Mouse (Mus musculus) thymus, adult 18-20 months (tissue): ENCODE data around the gene Amotl1.
"Not testable (repeated sequence)": the region's sequence is repeated elsewhere in the genome, so short reads cannot be mapped to it uniquely, and the experiment has no call there.

Source experiments
- DNase-seq, 2 experiments: peaks; one replicate each; pipeline ENCODE4 v3.0.0; 2022; ENCODE audit warnings: mixed read lengths in 2 of 2

The Amotl1 gene

DNA sequence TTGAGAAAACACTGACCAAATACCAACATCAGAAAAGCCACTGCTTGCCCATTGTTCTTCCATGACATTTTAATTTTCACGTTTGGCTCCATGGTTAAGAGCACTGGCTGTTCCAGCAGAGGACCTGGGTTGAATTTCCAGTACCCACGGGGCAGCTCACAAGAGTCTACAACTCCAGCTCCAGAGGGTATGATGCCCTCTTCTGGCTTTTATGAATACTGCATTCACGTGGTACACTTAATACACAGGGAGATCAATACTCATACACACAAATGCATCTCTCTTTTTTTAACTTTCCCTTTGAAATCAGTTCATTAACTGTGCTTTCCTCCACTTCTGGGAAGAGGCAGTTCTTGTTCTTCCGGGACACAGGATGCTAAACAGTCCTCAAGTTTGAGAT, 41.4 kb downstream of the Amotl1 start:
- no peak for DNase-seq

DNA sequence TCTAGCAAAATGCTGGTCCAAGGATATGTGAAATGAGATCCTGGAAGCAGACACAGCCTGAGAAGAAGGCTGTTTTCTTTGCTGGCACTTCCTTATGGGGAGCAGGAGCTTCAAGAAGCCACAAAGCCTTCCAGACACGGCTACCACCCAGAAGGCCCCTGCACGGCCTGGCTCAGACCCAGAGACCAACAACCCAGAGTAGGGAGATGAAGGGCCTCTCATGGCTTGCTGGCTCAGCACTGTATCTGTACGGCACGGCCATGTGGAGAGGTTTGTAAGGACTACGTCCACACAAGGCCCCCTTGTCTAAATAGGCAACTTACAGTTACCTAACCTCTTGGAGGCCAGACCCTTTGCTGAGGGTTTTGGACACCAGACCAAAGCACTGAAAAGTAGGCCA, 45.1 kb downstream of the Amotl1 start:
- no peak for DNase-seq

- DNase-seq = no peak
These were observed 46.7 kb downstream of the Amotl1 start for GRCm38 (mm10) chr9:14598157-14598556.

- DNase-seq = no peak
These were observed 47.4 kb downstream of the Amotl1 start for GRCm38 (mm10) chr9:14597429-14597828.

- no peak for DNase-seq
These were observed 48.0 kb downstream of the Amotl1 start for GRCm38 (mm10) chr9:14596858-14597257.

GRCm38 (mm10) chr9:14596427-14596826, 48.4 kb downstream of the Amotl1 start:
- DNase-seq = no peak

DNA sequence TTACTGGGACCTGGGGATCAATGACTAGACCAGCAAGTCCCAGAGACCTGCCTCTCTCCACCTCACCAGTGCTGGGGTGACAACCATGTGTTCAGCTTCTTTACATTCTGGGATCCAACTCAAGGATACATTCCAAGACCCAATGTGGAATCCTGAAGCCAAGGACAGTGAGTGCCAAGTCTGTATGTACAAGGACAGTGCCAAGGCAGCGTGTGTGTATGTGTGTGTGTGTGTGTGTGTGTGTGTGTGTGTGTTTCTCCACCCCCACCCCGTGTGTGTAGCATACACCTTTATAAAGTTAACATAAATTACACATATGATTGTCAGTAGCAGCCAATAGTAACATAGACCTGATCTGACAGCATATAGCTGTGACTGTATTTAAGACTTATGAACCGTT, 49.0 kb downstream of the Amotl1 start:
- no peak for DNase-seq

DNA sequence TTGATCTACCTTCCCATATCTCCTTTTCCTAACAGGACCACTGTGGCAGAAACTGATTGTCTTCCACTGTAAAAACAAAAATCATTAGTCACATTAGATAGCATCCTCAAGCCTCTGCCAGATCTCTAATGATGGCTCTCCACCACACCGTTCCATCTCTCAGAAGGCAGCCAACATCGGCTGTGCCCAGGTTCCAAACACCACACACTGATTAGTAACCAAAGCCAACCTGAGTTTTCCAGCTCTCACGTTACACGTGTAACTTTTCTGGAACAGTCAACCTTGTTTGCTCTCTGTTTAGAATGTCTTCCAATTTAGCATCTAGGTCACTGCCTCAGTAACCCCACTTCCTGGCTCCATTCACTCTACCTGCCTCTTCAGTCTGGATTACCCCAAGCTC, 51.0 kb downstream of the Amotl1 start:
- DNase-seq = no peak

DNA sequence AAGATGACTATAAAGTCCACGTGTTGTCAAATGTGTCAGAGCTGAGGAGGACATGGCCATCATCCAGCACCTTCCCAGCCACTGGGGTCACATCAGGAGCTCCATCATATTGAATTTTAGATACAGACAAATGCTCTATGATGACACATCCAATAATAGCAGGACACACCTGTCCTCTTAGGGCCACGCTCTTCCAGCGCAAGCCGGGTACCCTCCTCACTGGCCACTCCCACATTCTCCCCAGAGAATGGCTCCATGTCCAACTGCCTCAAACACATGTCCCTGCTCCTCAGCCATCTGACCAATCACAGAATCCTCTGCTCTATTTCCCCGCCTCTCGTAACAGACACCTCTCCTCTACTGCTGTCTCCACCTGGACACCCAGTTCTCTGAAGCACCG, 54.2 kb downstream of the Amotl1 start:
- no peak for DNase-seq

GRCm38 (mm10) chr9:14588690-14589089, 56.2 kb downstream of the Amotl1 start:
- DNase-seq = no peak

GRCm38 (mm10) chr9:14585702-14586101, 59.2 kb downstream of the Amotl1 start:
- no peak for DNase-seq

DNA sequence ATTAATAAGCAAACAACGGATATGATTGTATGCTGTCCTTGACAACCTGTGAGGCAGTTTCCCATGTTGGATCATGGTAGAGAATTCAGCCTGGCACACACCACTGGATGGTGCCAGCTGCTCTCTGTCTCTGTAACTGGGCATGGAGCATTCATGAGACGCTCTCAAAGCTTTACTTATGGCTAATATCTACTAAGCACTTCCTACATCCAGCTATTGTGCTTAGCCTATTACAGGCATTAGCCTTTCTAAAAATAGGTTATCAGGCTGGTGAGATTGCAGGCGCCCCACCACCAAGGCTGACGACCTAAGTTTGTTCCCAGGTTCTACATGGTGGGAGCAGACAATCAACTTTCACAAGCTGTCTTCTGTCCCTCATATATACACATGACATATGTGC, 65.9 kb downstream of the Amotl1 start:
- no peak for DNase-seq

DNA sequence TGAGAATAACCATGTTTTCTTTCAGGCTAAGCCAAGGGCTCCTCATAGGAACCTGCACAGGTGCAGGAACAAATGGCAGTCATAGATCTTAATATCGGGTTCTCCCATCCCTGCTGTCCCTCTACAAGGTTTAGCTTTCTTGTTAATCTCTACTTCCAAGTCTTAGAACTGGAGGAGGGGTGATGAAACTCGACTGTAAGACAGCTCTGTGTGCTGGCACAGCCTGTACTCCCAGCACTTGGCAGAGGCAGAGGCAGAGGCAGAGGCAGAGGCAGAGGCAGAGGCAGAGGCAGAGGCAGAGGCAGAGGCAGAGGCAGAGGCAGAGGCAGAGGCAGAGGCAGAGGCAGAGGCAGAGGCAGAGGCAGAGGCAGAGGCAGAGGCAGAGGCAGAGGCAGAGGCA, 68.5 kb downstream of the Amotl1 start:
- not testable (repeated sequence) for DNase-seq

DNA sequence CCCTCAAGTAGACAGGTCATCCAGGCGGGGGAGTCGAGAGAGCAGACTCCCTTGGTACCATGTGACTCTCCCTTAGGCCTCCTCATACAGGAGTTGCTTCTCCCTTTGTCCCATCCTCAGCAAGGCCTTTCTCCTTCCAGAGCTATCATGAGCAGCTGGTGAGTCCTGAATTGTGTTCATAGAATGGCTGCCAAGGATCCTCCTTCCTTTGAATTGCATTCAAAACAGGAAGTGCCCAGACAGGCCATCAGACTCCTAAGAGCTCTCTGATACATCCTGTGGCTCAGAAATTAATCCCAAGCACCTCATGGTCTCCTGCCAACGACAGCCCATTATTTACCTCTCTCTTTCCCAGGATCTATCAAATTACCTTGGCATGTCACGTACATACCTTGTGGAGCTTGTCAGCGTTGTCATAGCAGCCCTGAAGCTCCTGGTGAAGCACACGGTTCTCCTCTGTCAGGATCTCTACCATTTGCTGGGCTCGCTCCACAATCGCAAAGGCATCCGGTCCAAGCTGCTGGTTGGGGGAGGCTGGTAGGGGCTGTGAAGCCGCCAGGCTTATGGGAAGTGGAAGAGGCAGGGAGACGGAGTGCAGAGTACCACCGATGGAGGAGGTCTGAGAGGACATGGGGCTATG, 70.0 kb downstream of the Amotl1 start:
- no peak for DNase-seq

DNA sequence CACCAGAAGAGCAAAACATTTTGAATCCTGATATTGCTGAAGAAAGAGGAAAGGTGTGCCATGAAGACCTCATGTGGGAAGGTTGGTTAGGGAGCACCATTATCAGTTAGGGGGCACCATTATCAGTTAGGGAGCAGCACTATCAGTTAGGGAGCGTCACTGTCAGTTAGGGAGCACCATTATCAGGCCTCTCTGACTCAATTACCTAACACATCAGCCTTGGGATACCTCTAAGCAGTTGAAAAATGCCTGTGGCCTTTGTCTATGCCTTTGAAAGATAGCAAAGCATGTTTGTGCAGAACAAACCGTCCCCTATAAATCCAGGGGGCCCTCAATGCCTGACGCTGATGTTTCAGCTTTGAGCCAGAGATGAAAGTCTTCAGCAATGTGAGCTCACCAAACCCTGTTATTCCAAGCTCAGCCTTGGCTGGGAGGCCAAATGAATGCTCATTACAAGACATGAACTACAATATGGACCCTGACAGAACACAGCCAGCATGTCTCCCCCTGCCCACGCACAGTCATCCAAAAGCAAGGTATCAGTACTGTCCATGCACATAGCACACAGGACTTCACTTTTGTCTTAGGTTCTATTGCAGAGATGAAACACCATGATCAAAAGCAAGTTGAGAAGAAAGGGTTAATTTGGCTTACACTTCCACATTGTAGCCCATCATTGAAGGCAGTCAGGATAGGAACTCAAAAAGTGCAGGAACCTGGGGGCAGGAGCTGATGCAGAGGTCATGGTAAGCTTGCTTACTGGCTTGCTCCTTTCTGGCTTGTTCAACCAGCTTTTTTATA, 75.5 kb downstream of the Amotl1 start:
- no peak for DNase-seq

- DNase-seq = no peak
These were observed 76.4 kb downstream of the Amotl1 start for GRCm38 (mm10) chr9:14568487-14568886.

GRCm38 (mm10) chr9:14564486-14564885, 80.4 kb downstream of the Amotl1 start:
- DNase-seq = no peak

DNA sequence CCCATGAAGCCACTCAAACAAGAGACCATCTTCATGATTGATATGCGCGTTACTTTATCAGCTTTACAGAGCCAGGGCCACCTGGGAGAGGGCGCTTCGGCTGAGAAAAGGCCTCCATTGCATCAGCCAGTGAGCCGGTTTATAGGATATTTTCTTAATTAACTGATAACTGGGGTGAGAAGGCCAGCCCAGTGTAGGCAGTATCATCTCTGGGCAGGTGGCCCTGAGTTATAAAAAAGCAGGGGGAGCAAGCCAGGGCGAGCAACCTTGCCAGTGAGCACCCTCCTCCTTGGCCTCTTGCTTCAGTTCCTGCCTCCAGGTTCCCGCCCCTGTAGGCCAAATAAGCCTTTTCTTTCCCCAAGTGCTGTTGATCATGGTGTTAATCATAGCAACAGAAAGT, 81.5 kb downstream of the Amotl1 start:
- no peak for DNase-seq

DNA sequence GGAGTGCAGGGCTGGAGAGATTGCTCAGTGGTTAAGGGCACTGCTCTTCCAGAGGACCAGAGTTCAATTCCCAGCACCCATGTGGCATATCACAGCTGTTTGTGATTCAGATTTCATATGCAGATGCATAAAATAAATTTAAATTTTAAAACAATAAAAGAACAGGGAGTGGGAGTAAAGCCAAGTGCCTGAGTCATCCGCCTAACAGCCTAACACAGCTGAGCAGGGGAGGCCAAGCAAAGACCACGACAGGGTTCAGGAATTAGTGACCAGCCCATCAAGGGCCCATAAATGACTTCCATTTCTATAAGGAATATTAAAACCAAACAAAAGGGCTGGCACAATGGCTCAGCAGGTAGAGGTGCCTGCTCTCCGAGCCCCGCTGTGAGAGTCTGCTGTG, 84.3 kb downstream of the Amotl1 start:
- DNase-seq = no peak

DNA sequence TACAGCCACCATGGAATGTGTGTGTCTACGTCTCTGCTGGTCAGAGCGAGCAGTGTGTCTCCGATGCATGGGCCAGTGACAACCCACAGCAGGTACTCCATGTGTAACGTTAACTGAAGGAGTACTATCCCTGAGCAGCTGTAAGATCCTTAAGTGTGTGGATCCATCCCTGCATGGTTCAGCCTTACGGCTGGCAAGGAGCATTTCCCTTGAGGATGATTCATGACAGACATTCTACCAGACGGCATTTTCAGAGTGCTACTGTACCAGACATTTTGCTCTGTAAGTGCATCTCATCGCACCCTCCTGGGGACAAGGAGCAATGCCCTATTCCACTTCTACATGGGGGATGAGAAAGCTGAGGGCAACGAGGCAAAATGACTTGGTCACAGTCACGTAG, 84.9 kb downstream of the Amotl1 start:
- no peak for DNase-seq

- peak; percentile 40 to 52 for DNase-seq
These were observed 85.4 kb downstream of the Amotl1 start for GRCm38 (mm10) chr9:14559430-14559829.

GRCm38 (mm10) chr9:14558332-14558731, 86.5 kb downstream of the Amotl1 start:
- DNase-seq = no peak

DNA sequence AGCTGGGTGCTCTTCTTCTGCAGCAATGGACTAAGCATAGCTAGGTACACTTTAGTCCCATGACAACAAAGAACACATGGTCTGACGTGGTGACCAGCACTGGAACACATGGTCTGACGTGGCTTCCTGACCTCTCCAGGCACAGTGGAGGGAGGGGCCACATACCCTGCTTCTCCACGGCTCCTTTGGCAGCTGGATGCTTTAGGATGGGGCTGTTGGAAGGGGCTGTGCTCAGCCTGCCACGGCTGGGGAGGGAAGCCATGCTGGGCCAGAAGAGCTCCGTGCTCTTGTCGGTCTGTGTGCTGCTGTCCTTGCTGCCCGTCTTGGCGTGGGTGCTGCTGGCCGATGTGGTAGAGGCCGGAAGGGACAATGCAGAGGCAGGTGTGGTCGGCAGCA, 96.5 kb downstream of the Amotl1 start:
- no peak for DNase-seq

DNA sequence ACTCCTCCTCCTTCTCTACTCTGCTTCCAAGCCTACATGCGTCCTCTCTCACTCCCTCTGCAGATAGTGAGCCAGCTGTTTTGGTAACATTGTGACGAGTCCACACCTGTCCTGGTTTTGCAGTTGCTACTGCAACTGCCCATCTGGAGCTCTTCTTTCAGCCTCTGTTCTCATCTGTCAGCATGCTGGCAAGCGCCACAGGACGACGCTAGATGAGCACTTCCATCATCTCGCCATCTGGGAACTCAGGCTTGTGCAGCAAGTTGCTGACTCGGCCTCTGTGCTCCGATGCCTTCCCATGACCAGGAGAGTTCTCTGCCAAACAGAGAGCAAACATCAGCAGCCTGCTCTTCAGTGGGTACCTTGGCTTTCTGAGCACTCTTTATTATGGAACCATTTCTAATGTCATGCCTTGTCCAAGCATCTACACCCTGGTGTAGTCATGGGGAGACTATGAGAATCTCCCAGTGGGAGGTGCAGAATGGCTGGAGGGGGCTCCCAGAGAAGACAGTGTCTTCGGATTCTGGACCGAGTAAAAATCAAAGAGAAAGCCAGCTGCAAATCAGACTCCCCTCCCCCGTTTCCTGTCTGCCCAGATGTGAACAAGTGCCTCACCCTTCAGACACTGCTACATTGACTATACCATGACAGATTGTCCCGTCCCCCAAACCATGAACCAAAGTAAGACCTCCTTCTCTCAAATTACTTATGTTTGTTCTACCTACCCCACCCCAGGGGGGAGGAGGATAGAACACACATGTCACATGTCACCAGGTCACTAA, 97.1 kb downstream of the Amotl1 start:
- no peak for DNase-seq
